Mouse (Mus musculus) hindbrain, embryonic 12.5 days (tissue): Measurements from ENCODE around the gene Zdhhc19. TPM values are rescaled to one million over a fixed set of nuclear protein-coding genes. Genes with fewer than 3 reads are reported as not detected.

Experiments used
- ATAC-seq: fragments of 200-750 bp; cut with Nextera tagmentation; 2 replicates; pipeline ENCODE4 v1.8.0; 2017; ENCODE audit warnings: moderate TSS enrichment; ENCODE audit not compliant: low FRiP score
- H3K27ac ChIP-seq: fragments of 300-500 bp; sonication (generic); 2 replicates; pipeline ENCODE4 v1.5.1; 2016; ENCODE audit warnings: mild to moderate bottlenecking
- H3K27me3 ChIP-seq: fragments of 300-500 bp; sonication (generic); 2 replicates; pipeline ENCODE4 v1.6.1; 2016; ENCODE audit warnings: mild to moderate bottlenecking
- H3K36me3 ChIP-seq: fragments of 300-500 bp; sonication (generic); 2 replicates; pipeline ENCODE4 v1.6.1; 2016; ENCODE audit warnings: mild to moderate bottlenecking
- H3K4me1 ChIP-seq: fragments of 300-500 bp; sonication (generic); 2 replicates; pipeline ENCODE4 v1.6.1; 2016
- H3K4me2 ChIP-seq: fragments of 300-500 bp; sonication (generic); replicated peaks from 2 replicates; pipeline ENCODE4 v1.6.1; 2016; ENCODE audit warnings: mild to moderate bottlenecking
- H3K4me3 ChIP-seq: fragments of 300-500 bp; sonication (generic); 2 replicates; pipeline ENCODE4 v1.5.1; 2016; ENCODE audit warnings: mild to moderate bottlenecking
- H3K9ac ChIP-seq: fragments of 300-500 bp; sonication (generic); 2 replicates; pipeline ENCODE4 v1.6.1; 2016; ENCODE audit warnings: mild to moderate bottlenecking, moderate library complexity
- H3K9me3 ChIP-seq: fragments of 300-500 bp; sonication (generic); replicated peaks from 2 replicates; pipeline ENCODE4 v1.6.1; 2016; ENCODE audit warnings: mild to moderate bottlenecking
- WGBS: fragments of 180-500 bp; shearing (Covaris S2); methylation state at CpG from one replicate; pipeline ENCODE4 v1.1.7; 2016; 5-methylcytosine and 5-hydroxymethylcytosine counted together
- polyA plus RNA-seq: library from polyadenylated mRNA; unstranded; fragments of >200 nt; fragmentation: Nextera tagmentation; extraction: Ambion mirVana; gene quantifications from 2 replicates; pipeline ENCODE4 v1.2.1, GENCODE M21; 2016

Zdhhc19 gene
- polyA plus RNA-seq, 1 experiment from 2014 or later = not detected

- peaks cover 14% of the 10 kb centered on the region for H3K4me1 ChIP-seq
- no peak overlapping the region for H3K9ac ChIP-seq
- no peak overlapping the region for H3K4me3 ChIP-seq
- H3K27ac ChIP-seq = no peak overlapping the region
- H3K36me3 ChIP-seq = no peaks in the 10 kb centered on the region
- peaks cover 3% of the 10 kb centered on the region; the same call in 1 of the 2 replicates for H3K27me3 ChIP-seq
- no peak overlapping the region for H3K4me2 ChIP-seq
- H3K9me3 ChIP-seq = no peaks in the 10 kb centered on the region
- no peak for ATAC-seq
- 89% methylated on average over 6 of the region's 6 CpGs for WGBS
These were observed 26.6 kb downstream of the Zdhhc19 start for GRCm38 (mm10) chr16:32522578-32523194.

- 62% methylated on average over 8 of the region's 8 CpGs for WGBS
- H3K4me2 ChIP-seq = no peak overlapping the region
These were observed 27.6 kb downstream of the Zdhhc19 start for GRCm38 (mm10) chr16:32523462-32524243.

GRCm38 (mm10) chr16:32524244-32524615 lies 28.2 kb downstream of the Zdhhc19 start:
- Histone ChIP-seq H3K27me3 (peaks cover 3% of the 10 kb centered on the region; the same call in 1 of the 2 replicates), H3K27ac (peak overlapping the region; percentile 76), H3K4me2 (no peak overlapping the region), H3K36me3 (no peaks in the 10 kb centered on the region), H3K4me3 (no peak overlapping the region), H3K9ac (no peak overlapping the region), H3K4me1 (peaks cover 14% of the 10 kb centered on the region), H3K9me3 (no peaks in the 10 kb centered on the region)
- ATAC-seq = peak; percentile 21
- 64% methylated on average over 5 of the region's 5 CpGs for WGBS

More at GRCm38 (mm10) chr16:32523462-32524243, 27.6 kb downstream of the Zdhhc19 start:
- Histone ChIP-seq H3K36me3 (no peaks in the 10 kb centered on the region), H3K4me3 (no peak overlapping the region), H3K9me3 (no peaks in the 10 kb centered on the region), H3K9ac (no peak overlapping the region), H3K27ac (peak overlapping the region; percentile 76), H3K4me1 (peaks cover 14% of the 10 kb centered on the region), H3K27me3 (peaks cover 3% of the 10 kb centered on the region; the same call in 1 of the 2 replicates)
- peak; percentile 75 for ATAC-seq

- Histone ChIP-seq H3K9me3 (no peaks in the 10 kb centered on the region), H3K4me2 (no peak overlapping the region), H3K27me3 (no peaks in the 10 kb centered on the region), H3K4me1 (peaks cover 14% of the 10 kb centered on the region), H3K9ac (no peak overlapping the region), H3K4me3 (no peak overlapping the region), H3K36me3 (no peaks in the 10 kb centered on the region), H3K27ac (no peak overlapping the region)
- ATAC-seq = no peak
- 61% methylated on average over 7 of the region's 7 CpGs for WGBS
These were observed 30.8 kb downstream of the Zdhhc19 start for GRCm38 (mm10) chr16:32526906-32527305.

GRCm38 (mm10) chr16:32532878-32533826 lies 37.1 kb downstream of the Zdhhc19 start:
- ATAC-seq = no peak
- Histone ChIP-seq H3K4me1 (peaks cover 26% of the 10 kb centered on the region), H3K4me2 (no peak overlapping the region), H3K9me3 (no peaks in the 10 kb centered on the region), H3K4me3 (no peak overlapping the region), H3K36me3 (no peaks in the 10 kb centered on the region), H3K9ac (no peak overlapping the region), H3K27me3 (no peaks in the 10 kb centered on the region), H3K27ac (no peak overlapping the region)
- 63% methylated on average over 18 of the region's 18 CpGs for WGBS

- Histone ChIP-seq H3K9ac (no peak overlapping the region), H3K4me3 (no peak overlapping the region), H3K27ac (no peak overlapping the region; the same call in 1 of the 2 replicates), H3K4me2 (no peak overlapping the region), H3K4me1 (peaks cover 33% of the 10 kb centered on the region), H3K36me3 (no peaks in the 10 kb centered on the region), H3K27me3 (no peaks in the 10 kb centered on the region), H3K9me3 (no peaks in the 10 kb centered on the region)
- 28% methylated on average over 5 of the region's 5 CpGs for WGBS
- no peak for ATAC-seq
These were observed 39.2 kb downstream of the Zdhhc19 start for GRCm38 (mm10) chr16:32535157-32535751.

- H3K27me3 ChIP-seq = no peaks in the 10 kb centered on the region
- no peak overlapping the region for H3K27ac ChIP-seq
- no peak overlapping the region for H3K4me3 ChIP-seq
- WGBS = 43% methylated on average over 5 of the region's 5 CpGs
- H3K9ac ChIP-seq = no peak overlapping the region
- H3K4me2 ChIP-seq = no peak overlapping the region
- no peak for ATAC-seq
- peaks cover 31% of the 10 kb centered on the region for H3K4me1 ChIP-seq
- H3K9me3 ChIP-seq = no peaks in the 10 kb centered on the region
- no peaks in the 10 kb centered on the region for H3K36me3 ChIP-seq
These were observed 42.0 kb downstream of the Zdhhc19 start for GRCm38 (mm10) chr16:32537867-32538660.

- Histone ChIP-seq H3K9me3 (no peaks in the 10 kb centered on the region), H3K27me3 (no peaks in the 10 kb centered on the region), H3K4me3 (no peak overlapping the region), H3K27ac (no peak overlapping the region), H3K4me2 (no peak overlapping the region), H3K36me3 (no peaks in the 10 kb centered on the region), H3K4me1 (peaks cover 24% of the 10 kb centered on the region), H3K9ac (no peak overlapping the region)
- ATAC-seq = no peak
- 22% methylated on average over 3 of the region's 3 CpGs for WGBS
These were observed 42.7 kb downstream of the Zdhhc19 start for GRCm38 (mm10) chr16:32538761-32539255.

GRCm38 (mm10) chr16:32541338-32542179 lies 45.5 kb downstream of the Zdhhc19 start:
- 92% methylated on average over 6 of the region's 6 CpGs for WGBS
- no peak overlapping the region for H3K4me3 ChIP-seq
- no peak overlapping the region for H3K4me2 ChIP-seq
- no peak overlapping the region for H3K9ac ChIP-seq
- no peak for ATAC-seq
- no peaks in the 10 kb centered on the region for H3K9me3 ChIP-seq
- no peaks in the 10 kb centered on the region for H3K36me3 ChIP-seq
- H3K27ac ChIP-seq = no peak overlapping the region
- H3K4me1 ChIP-seq = peaks cover 9% of the 10 kb centered on the region; the same call in 1 of the 2 replicates
- no peaks in the 10 kb centered on the region for H3K27me3 ChIP-seq

GRCm38 (mm10) chr16:32543422-32543821 lies 47.4 kb downstream of the Zdhhc19 start:
- Histone ChIP-seq H3K4me3 (no peak overlapping the region), H3K4me2 (no peak overlapping the region), H3K9me3 (no peaks in the 10 kb centered on the region), H3K27ac (no peak overlapping the region), H3K4me1 (peaks cover 4% of the 10 kb centered on the region; the same call in 1 of the 2 replicates), H3K36me3 (no peaks in the 10 kb centered on the region), H3K27me3 (no peaks in the 10 kb centered on the region), H3K9ac (no peak overlapping the region)
- 85% methylated on average over 3 of the region's 3 CpGs for WGBS
- ATAC-seq = no peak
